Mouse (Mus musculus) thymus, adult 2 months (tissue): ENCODE measurements around the gene Lgals12.

Experiments used
- CTCF ChIP-seq: fragments of 200-500 bp; IDR thresholded peaks from 2 replicates; pipeline ENCODE4 v1.5.1; 2012; ENCODE audit warnings: mild to moderate bottlenecking, control low read depth, low read length, moderate library complexity, borderline replicate concordance; ENCODE audit not compliant: control insufficient read depth, poor library complexity, insufficient read depth; ENCODE audit errors: extremely low read depth
- POLR2A ChIP-seq: fragments of 200-500 bp; IDR thresholded peaks from 2 replicates; pipeline ENCODE4 v1.6.1; 2012; ENCODE audit warnings: mild to moderate bottlenecking, low read length, control low read depth, moderate library complexity; ENCODE audit not compliant: control insufficient read depth, poor library complexity, insufficient read depth; ENCODE audit errors: extremely low read depth

DNA sequence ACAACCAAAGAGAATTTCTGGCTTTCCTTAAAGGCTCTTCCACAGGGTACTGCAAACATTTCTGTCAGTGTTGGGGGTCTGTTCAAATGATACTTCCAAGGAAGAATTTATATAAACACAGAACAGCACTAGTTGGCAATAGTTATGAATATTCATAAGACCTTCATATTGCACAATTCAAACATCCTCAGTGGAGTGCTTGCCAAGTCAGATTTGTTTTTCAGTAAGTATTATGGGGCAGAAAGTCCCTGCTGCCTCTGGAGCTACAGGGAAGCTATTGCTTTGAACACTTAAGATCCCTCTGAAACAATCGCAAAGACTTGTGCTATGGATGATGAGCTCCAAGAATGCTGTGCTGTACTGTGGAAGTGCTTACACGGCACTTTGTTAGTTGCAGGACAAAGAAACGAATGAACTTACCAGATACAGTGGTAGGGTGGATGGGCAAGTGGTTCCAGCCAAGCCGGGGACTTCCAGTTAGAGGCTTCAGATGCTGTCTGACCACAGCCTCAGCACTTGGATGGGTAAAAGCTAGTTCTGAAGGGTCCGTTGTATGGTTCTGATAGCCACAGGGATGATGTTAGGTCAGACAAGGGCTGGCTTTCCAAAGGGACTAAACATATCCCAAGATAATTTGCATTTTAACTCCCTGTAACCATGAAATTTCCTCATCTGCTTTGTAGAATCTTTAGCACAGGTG is 9.4 kb upstream of the Lgals12 start:
- no peak for TF ChIP-seq CTCF
- TF ChIP-seq POLR2A: no peak
